In the genomic region with DNA sequence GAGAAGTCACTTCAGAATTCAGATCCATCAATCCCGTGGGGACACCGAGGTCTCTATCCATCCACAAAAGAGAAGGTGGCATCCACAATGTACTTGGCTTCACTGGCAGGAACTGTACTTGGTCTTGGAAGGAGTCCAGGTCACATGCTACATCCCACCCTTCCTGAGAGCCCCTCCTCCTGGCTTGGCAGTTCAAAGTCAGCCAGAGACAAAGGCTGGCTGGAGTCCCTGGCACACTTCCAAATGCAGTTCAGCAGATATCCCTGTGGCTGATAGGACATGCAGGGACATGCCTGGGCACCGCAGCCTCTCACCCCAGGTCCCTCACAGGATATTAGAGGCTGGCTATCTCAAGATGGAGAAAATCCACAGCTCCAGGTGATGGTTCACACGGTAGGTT, we compare ENCODE assay signal across 8 mouse cellular contexts. TPM values are rescaled to one million over a fixed set of nuclear protein-coding genes. Genes with fewer than 3 reads are reported as not detected.
DNase-seq lines count a peak whose midpoint lies in the region; ATAC-seq and TF ChIP-seq lines count a peak whose summit lies in the region.

No protein-coding gene starts in this region.

- H3K4me1 ChIP-seq in MEL (ENCODE audit: control insufficient read depth in 1 of 2, insufficient read depth in 2 of 2, low read length in 2 of 2), result peaks cover 9 to 30% of the 10 kb centered on the region in 2 experiments
- peaks cover 60% of the 10 kb centered on the region for H3K4me1 ChIP-seq in embryonic facial prominence, embryonic 10.5 days
- peaks cover 41% of the 10 kb centered on the region for H3K4me1 ChIP-seq in heart, embryonic 11.5 days (ENCODE audit: control insufficient read depth, insufficient read depth, low read length)
- peaks cover 34% of the 10 kb centered on the region for H3K4me1 ChIP-seq in kidney, embryonic 14.5 days (ENCODE audit: control insufficient read depth, insufficient read depth, low read length)

- H3K9ac ChIP-seq in MEL (ENCODE audit: control insufficient read depth, low read depth, low read length, poor library complexity, severe bottlenecking), result peak overlapping the region; percentile 26
- no peak overlapping the region for H3K9ac ChIP-seq in heart, embryonic 11.5 days (ENCODE audit: low read depth, low read length)
- no peak overlapping the region for H3K9ac ChIP-seq in kidney, embryonic 14.5 days (ENCODE audit: low read depth, low read length)

- H3K4me3 ChIP-seq in MEL (ENCODE audit: control insufficient read depth in 1 of 2, insufficient read depth in 1 of 2, low read depth in 2 of 2, low read length in 2 of 2), result no peak overlapping the region
- no peak overlapping the region for H3K4me3 ChIP-seq in embryonic facial prominence, embryonic 10.5 days
- H3K4me3 ChIP-seq in heart, embryonic 11.5 days (ENCODE audit: low read depth, low read length), result no peak overlapping the region
- H3K4me3 ChIP-seq in kidney, embryonic 14.5 days (ENCODE audit: low read length), result no peak overlapping the region

- H3K9me3 ChIP-seq in MEL (replicated peaks; ENCODE audit: insufficient read depth, low read length), result no peaks in the 10 kb centered on the region
- H3K9me3 ChIP-seq in embryonic facial prominence, embryonic 10.5 days, result no peaks in the 10 kb centered on the region
- no peaks in the 10 kb centered on the region for H3K9me3 ChIP-seq in heart, embryonic 11.5 days (replicated peaks; ENCODE audit: control insufficient read depth, low read length)
- H3K9me3 ChIP-seq in kidney, embryonic 14.5 days (ENCODE audit: control insufficient read depth, low read length), result no peaks in the 10 kb centered on the region

- H3K27me3 ChIP-seq in MEL (ENCODE audit: control insufficient read depth in 1 of 2, insufficient read depth in 2 of 2, low read length in 2 of 2), result no peaks in the 10 kb centered on the region
- H3K27me3 ChIP-seq in embryonic facial prominence, embryonic 10.5 days (replicated peaks; ENCODE audit: low read depth, poor library complexity, severe bottlenecking), result no peaks in the 10 kb centered on the region
- no peaks in the 10 kb centered on the region for H3K27me3 ChIP-seq in heart, embryonic 11.5 days (ENCODE audit: control insufficient read depth, insufficient read depth, low read length)
- no peaks in the 10 kb centered on the region for H3K27me3 ChIP-seq in kidney, embryonic 14.5 days (ENCODE audit: control insufficient read depth, insufficient read depth, low read length)

- TF ChIP-seq RAD21 in MEL (IDR thresholded peaks at IDR 0.05; ENCODE audit: low read depth, low read length), result no peak

- no peaks in the 10 kb centered on the region for H3K79me2 ChIP-seq in MEL (ENCODE audit: control insufficient read depth, insufficient read depth, low read length, poor library complexity)

- H3K4me2 ChIP-seq in heart, embryonic 11.5 days, result 0 out of 2 replicates have a peak overlapping the region, but pooled peaks have one; percentile 2
- H3K4me2 ChIP-seq in kidney, embryonic 14.5 days (replicated peaks; ENCODE audit: low read depth, low read length), result no peak overlapping the region

- peak; percentile 62 for ATAC-seq in heart, embryonic 11.5 days (replicated peaks; ENCODE audit: insufficient number of reproducible peaks, low FRiP score, low TSS enrichment)
- peak; percentile 26; the same call in 1 of the 2 replicates for ATAC-seq in kidney, embryonic 14.5 days (ENCODE audit: low FRiP score, low TSS enrichment)

- peak overlapping the region; percentile 70 for H3K27ac ChIP-seq in MEL (ENCODE audit: control insufficient read depth, low read depth, low read length)
- peak overlapping the region; percentile 49 for H3K27ac ChIP-seq in embryonic facial prominence, embryonic 10.5 days (replicated peaks)
- peak overlapping the region; percentile 65 for H3K27ac ChIP-seq in heart, embryonic 11.5 days (ENCODE audit: low read depth, low read length)
- peak overlapping the region; percentile 32; the same call in 1 of the 2 replicates for H3K27ac ChIP-seq in kidney, embryonic 14.5 days (ENCODE audit: low read depth, low read length)

- H3K36me3 ChIP-seq in MEL (ENCODE audit: control insufficient read depth in 1 of 2, insufficient read depth in 2 of 2, low read length in 2 of 2), result peaks cover 2 to 24% of the 10 kb centered on the region in 2 experiments; a peak in 3 of 4 replicates
- H3K36me3 ChIP-seq in embryonic facial prominence, embryonic 10.5 days (replicated peaks), result peaks cover 54% of the 10 kb centered on the region
- H3K36me3 ChIP-seq in heart, embryonic 11.5 days (ENCODE audit: control insufficient read depth, insufficient read depth, low read length), result peaks cover 10% of the 10 kb centered on the region; the same call in 1 of the 2 replicates
- H3K36me3 ChIP-seq in kidney, embryonic 14.5 days (ENCODE audit: control insufficient read depth, insufficient read depth, low read length), result peaks cover 21% of the 10 kb centered on the region

- peak; percentile 37 to 70 for TF ChIP-seq EP300 in MEL (IDR thresholded peaks at IDR 0.05; ENCODE audit: low read depth in 1 of 2, low read length in 2 of 2)

- DNase-seq in 416B (ENCODE audit: low read depth), result peak; percentile 97
- peak; percentile 94 for DNase-seq in MEL (ENCODE audit: low read depth, low spot score)
- no peak for DNase-seq in embryonic facial prominence, embryonic 10.5 days (ENCODE audit: low spot score)
- peak; percentile 91 for DNase-seq in lung, postnatal 25 days (ENCODE audit: low spot score)
- DNase-seq in urinary bladder, postnatal 25 days (ENCODE audit: low spot score), result peak; percentile 61
- no peak for DNase-seq in thymus, adult 18-20 months

- WGBS in embryonic facial prominence, embryonic 10.5 days, result 89% methylated on average over 4 of the region's 4 CpGs
- WGBS in heart, embryonic 11.5 days (ENCODE audit: insufficient replicate concordance), result 39% methylated on average over 4 of the region's 4 CpGs
- WGBS in kidney, embryonic 14.5 days, result 70% methylated on average over 4 of the region's 4 CpGs

- TF ChIP-seq CTCF in MEL (IDR thresholded peaks at IDR 0.05 in 2 of 3, conservative IDR thresholded peaks at IDR 0.05 in 1 of 3; ENCODE audit: control insufficient read depth in 1 of 3, insufficient read depth in 1 of 3, low read depth in 2 of 3, low read length in 3 of 3, poor library complexity in 1 of 3, severe bottlenecking in 1 of 3), result no peak

- 0 out of 4 replicates have a peak, but pooled peaks of 1 of the 2 experiments have one; percentile 19 for TF ChIP-seq POLR2A in MEL (IDR thresholded peaks at IDR 0.05; ENCODE audit: control insufficient read depth in 1 of 2, insufficient read depth in 1 of 2, low read depth in 1 of 2, low read length in 2 of 2, poor library complexity in 1 of 2)

TF ChIP-seq in MEL, 35 proteins besides CTCF, POLR2A, EP300 and RAD21 (continues in another document):
- TF ChIP-seq TAL1 (IDR thresholded peaks at IDR 0.05; ENCODE audit: low read length) (peak; percentile 18; the same call in 1 of the 2 replicates), UBTF (IDR thresholded peaks at IDR 0.05; ENCODE audit: borderline replicate concordance, insufficient read depth, low read depth, low read length) (no peak), HCFC1 (IDR thresholded peaks at IDR 0.05; ENCODE audit: low read depth, low read length) (0 out of 2 replicates have a peak, but pooled peaks have one; percentile 4), NELFE (IDR thresholded peaks at IDR 0.05; ENCODE audit: low read depth, low read length) (0 out of 2 replicates have a peak, but pooled peaks have one; percentile 7)

RNA-seq across cellular contexts. Expression of a gene that starts 10.9 kb away (rescaled TPM):
- total RNA-seq in MEL (2012; rRNA removed), result 12.6 and 13.7 TPM in 2 replicates
- polyA plus RNA-seq in MEL (2012; ENCODE audit: insufficient read depth in 1 of 2, insufficient read length in 2 of 2, low read depth in 1 of 2, low replicate concordance in 2 of 2, missing spikeins in 1 of 2), result 10 to 100 TPM in 1 of 2 experiments, not detected in 1; 19.5 TPM
- 51.8 and 52.7 TPM in 2 replicates for polyA plus RNA-seq in embryonic facial prominence, embryonic 10.5 days (2016; fragmentation: Nextera tagmentation; extraction: Ambion mirVana)
- polyA plus RNA-seq in heart, embryonic 11.5 days (2014; fragmentation: Nextera tagmentation; extraction: Ambion mirVana), result 38.9 and 41.6 TPM in 2 replicates
- polyA plus RNA-seq in kidney, embryonic 14.5 days (2014; fragmentation: Nextera tagmentation; extraction: Ambion mirVana), result 62.2 and 62.6 TPM in 2 replicates

RNA-seq across cellular contexts. Expression of a gene that starts 17.1 kb away (rescaled TPM):
- total RNA-seq in MEL (2012; rRNA removed), result 0.15 and 1.8 TPM in 2 replicates
- polyA plus RNA-seq in MEL (2012; ENCODE audit: insufficient read depth in 1 of 2, insufficient read length in 2 of 2, low read depth in 1 of 2, low replicate concordance in 2 of 2, missing spikeins in 1 of 2), result under 1 TPM in 1 of 2 experiments, not detected in 1; 0.63 TPM
- 0.14 TPM in 1 of 2 replicates, not detected in the other for polyA plus RNA-seq in embryonic facial prominence, embryonic 10.5 days (2016; fragmentation: Nextera tagmentation; extraction: Ambion mirVana)
- polyA plus RNA-seq in heart, embryonic 11.5 days (2014; fragmentation: Nextera tagmentation; extraction: Ambion mirVana), result 0.26 and 0.37 TPM in 2 replicates
- polyA plus RNA-seq in kidney, embryonic 14.5 days (2014; fragmentation: Nextera tagmentation; extraction: Ambion mirVana), result 0.31 and 0.41 TPM in 2 replicates

RNA-seq across cellular contexts. Expression of a gene that starts 23.7 kb away (rescaled TPM):
- 152 and 172 TPM in 2 replicates for total RNA-seq in MEL (2012; rRNA removed)
- 1,000 to 10,000 TPM in 1 of 2 experiments, 100 to 1,000 TPM in 1; 514 to 2,024 TPM for polyA plus RNA-seq in MEL (2012; ENCODE audit: insufficient read depth in 1 of 2, insufficient read length in 2 of 2, low read depth in 1 of 2, low replicate concordance in 2 of 2, missing spikeins in 1 of 2)
- polyA plus RNA-seq in embryonic facial prominence, embryonic 10.5 days (2016; fragmentation: Nextera tagmentation; extraction: Ambion mirVana), result 347 and 351 TPM in 2 replicates
- polyA plus RNA-seq in heart, embryonic 11.5 days (2014; fragmentation: Nextera tagmentation; extraction: Ambion mirVana), result 296 and 308 TPM in 2 replicates
- polyA plus RNA-seq in kidney, embryonic 14.5 days (2014; fragmentation: Nextera tagmentation; extraction: Ambion mirVana), result 353 and 447 TPM in 2 replicates

RNA-seq across cellular contexts. Expression of a gene that starts 33.4 kb away (rescaled TPM):
- 0.20 and 0.39 TPM in 2 replicates for total RNA-seq in MEL (2012; rRNA removed)
- polyA plus RNA-seq in MEL (2012; ENCODE audit: insufficient read depth in 1 of 2, insufficient read length in 2 of 2, low read depth in 1 of 2, low replicate concordance in 2 of 2, missing spikeins in 1 of 2), result 1 to 10 TPM in 1 of 2 experiments, not detected in 1; 1.1 TPM
- polyA plus RNA-seq in embryonic facial prominence, embryonic 10.5 days (2016; fragmentation: Nextera tagmentation; extraction: Ambion mirVana), result 0.77 and 0.79 TPM in 2 replicates
- 0.19 and 0.59 TPM in 2 replicates for polyA plus RNA-seq in heart, embryonic 11.5 days (2014; fragmentation: Nextera tagmentation; extraction: Ambion mirVana)
- polyA plus RNA-seq in kidney, embryonic 14.5 days (2014; fragmentation: Nextera tagmentation; extraction: Ambion mirVana), result 1.1 and 1.4 TPM in 2 replicates

RNA-seq across cellular contexts. Expression of a gene that starts 40.7 kb away (rescaled TPM):
- 80.2 and 84.9 TPM in 2 replicates for total RNA-seq in MEL (2012; rRNA removed)
- polyA plus RNA-seq in MEL (2012; ENCODE audit: insufficient read depth in 1 of 2, insufficient read length in 2 of 2, low read depth in 1 of 2, low replicate concordance in 2 of 2, missing spikeins in 1 of 2), result 100 to 1,000 TPM in 1 of 2 experiments, not detected in 1; 212 TPM
- 105 and 109 TPM in 2 replicates for polyA plus RNA-seq in embryonic facial prominence, embryonic 10.5 days (2016; fragmentation: Nextera tagmentation; extraction: Ambion mirVana)
- polyA plus RNA-seq in heart, embryonic 11.5 days (2014; fragmentation: Nextera tagmentation; extraction: Ambion mirVana), result 72.5 and 78.9 TPM in 2 replicates
- 172 and 220 TPM in 2 replicates for polyA plus RNA-seq in kidney, embryonic 14.5 days (2014; fragmentation: Nextera tagmentation; extraction: Ambion mirVana)

Comparison
In these comparisons a context has a peak if more than half of its experiments do, and no peak if none do; other contexts are left out.
1. DNase-seq: peak in 416B (single experiment), MEL (single experiment), lung, postnatal 25 days (single experiment) and urinary bladder, postnatal 25 days (single experiment); none in embryonic facial prominence, embryonic 10.5 days (single experiment) and thymus, adult 18-20 months (0 of 2).
2. Peak in every context shown above with its lines, with median percentiles within 50 percentile points of each other: H3K27ac ChIP-seq.